Mouse (Mus musculus): ENCODE measurements around the gene Olfr1120. TPM values are rescaled to one million over a fixed set of nuclear protein-coding genes. Genes with fewer than 3 reads are reported as not detected.
"Not testable (repeated sequence)": the region's sequence is repeated elsewhere in the genome, so short reads cannot be mapped to it uniquely, and the experiment has no call there.

Olfr1120 gene
- polyA plus RNA-seq (2015; fragmentation: Nextera tagmentation; extraction: Ambion mirVana) = not detected in 2 replicates

DNA sequence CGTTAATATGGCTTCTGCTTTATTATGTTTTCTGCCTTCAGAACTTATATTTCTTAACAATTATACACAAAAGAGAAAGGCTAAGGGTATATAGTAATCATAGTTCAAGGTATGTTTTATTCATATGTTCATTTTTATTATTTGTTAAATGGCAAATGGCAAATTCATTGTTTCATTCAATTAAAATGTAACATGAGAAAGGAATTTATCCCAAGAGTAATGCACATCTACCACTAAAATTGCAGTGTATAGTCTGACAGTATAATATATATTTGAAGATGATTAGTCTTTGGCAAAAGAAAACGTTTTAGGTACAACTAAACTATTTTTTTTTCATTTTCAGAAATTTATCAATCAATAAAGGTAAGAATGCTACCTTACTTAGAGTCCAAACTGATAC lies at the start of gene Olfr1120:
Gene Olfr1120 (plus strand): TSS at position 301 of the 400 bp plus-strand sequence.
- no peaks in the 10 kb centered on the region for H3K27me3 ChIP-seq
- no peak within 1 kb of the TSS for H3K4me3 ChIP-seq (replicated peaks)
- no peak within 1 kb of the TSS for H3K4me2 ChIP-seq
- H3K9me3 ChIP-seq (replicated peaks) = 0 out of 2 replicates have a peak, but pooled peaks cover 2% of the 10 kb centered on the region
- 35% methylated on average over 2 of the region's 2 CpGs for WGBS (ENCODE audit: insufficient replicate concordance)
- H3K4me1 ChIP-seq (replicated peaks) = no peaks in the 10 kb centered on the region
- no peaks in the 10 kb centered on the region for H3K36me3 ChIP-seq
- H3K27ac ChIP-seq = no peak within 1 kb of the TSS
- ATAC-seq (ENCODE audit: low read depth) (no peak), DNase-seq (no peak)
- no peak within 1 kb of the TSS for H3K9ac ChIP-seq

GRCm38 (mm10) chr2:87307281-87307680 lies 47.3 kb upstream of the Olfr1120 start, which contains the start of gene Olfr1118:
TSS of gene Olfr1118 (plus strand) at chr2:87307581.
- H3K9ac ChIP-seq = no peak within 1 kb of the TSS
- DNase-seq = no peak
- no peaks in the 10 kb centered on the region for H3K36me3 ChIP-seq
- H3K27me3 ChIP-seq = no peaks in the 10 kb centered on the region
- no peak for ATAC-seq (ENCODE audit: low read depth)
- no peaks in the 10 kb centered on the region for H3K4me1 ChIP-seq (replicated peaks)
- no peak within 1 kb of the TSS for H3K4me2 ChIP-seq
- H3K9me3 ChIP-seq (replicated peaks) = no peaks in the 10 kb centered on the region
- no peak within 1 kb of the TSS for H3K27ac ChIP-seq
- WGBS (ENCODE audit: insufficient replicate concordance) = 40% methylated on average over 1 of the region's 1 CpGs
- no peak within 1 kb of the TSS for H3K4me3 ChIP-seq (replicated peaks)

DNA sequence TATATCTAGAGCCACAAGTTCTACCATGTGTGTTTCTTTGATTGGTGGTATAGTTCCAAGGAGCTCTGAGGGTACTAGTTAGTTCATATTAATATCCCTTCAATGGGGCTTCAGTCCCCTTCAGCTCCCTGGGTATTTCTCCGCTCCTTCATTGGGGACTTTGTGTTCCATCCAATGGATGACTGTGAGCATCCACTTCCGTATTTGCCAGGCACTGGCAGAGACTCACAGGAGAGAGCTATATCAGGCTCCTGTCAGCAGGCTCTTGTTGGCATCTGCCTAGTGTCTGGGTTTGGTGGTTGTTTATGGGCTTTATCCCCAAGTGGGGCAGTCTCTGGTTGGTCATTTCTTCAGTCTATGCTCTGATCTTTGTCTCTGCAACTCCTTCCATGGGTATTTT lies 5.5 kb downstream of the Olfr1120 start:
- 58% methylated on average over 2 of the region's 2 CpGs for WGBS (ENCODE audit: insufficient replicate concordance)
- H3K36me3 ChIP-seq; H3K4me3 ChIP-seq (replicated peaks); H3K9me3 ChIP-seq (replicated peaks); H3K4me2 ChIP-seq; ATAC-seq (ENCODE audit: low read depth); DNase-seq; H3K27me3 ChIP-seq; H3K4me1 ChIP-seq (replicated peaks); H3K27ac ChIP-seq; H3K9ac ChIP-seq: not testable (repeated sequence)

GRCm38 (mm10) chr2:87369595-87369994 lies 15.0 kb downstream of the Olfr1120 start, which contains the start of gene Olfr1121:
TSS of gene Olfr1121 (plus strand) at chr2:87369895.
- Histone ChIP-seq H3K36me3 (no peaks in the 10 kb centered on the region), H3K4me2 (no peak within 1 kb of the TSS), H3K9ac (no peak within 1 kb of the TSS), H3K27ac (no peak within 1 kb of the TSS), H3K4me3 (replicated peaks) (no peak within 1 kb of the TSS), H3K4me1 (replicated peaks) (no peaks in the 10 kb centered on the region), H3K27me3 (no peaks in the 10 kb centered on the region), H3K9me3 (replicated peaks) (no peaks in the 10 kb centered on the region)
- DNase-seq (no peak), ATAC-seq (ENCODE audit: low read depth) (no peak)
- 9% methylated on average over 1 of the region's 1 CpGs for WGBS (ENCODE audit: insufficient replicate concordance)

DNA sequence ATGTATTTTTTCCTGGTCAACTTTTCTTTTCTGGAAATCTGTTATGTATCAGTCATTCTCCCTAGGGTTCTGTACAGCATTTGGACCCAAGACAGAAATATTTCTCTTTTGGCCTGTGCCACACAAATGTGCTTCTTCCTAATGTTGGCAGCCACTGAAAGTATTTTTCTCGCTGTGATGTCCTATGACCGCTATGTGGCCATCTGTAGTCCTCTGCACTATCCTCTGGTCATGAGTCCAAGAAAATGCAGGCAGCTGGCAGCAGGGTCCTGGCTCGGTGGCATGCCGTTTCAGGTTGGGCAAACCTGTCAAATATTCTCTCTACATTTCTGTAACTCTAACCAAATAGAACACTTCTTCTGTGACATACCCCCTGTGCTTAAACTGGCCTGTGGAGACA lies 17.1 kb downstream of the Olfr1120 start:
- WGBS (ENCODE audit: insufficient replicate concordance) = 77% methylated on average over 4 of the region's 4 CpGs
- Histone ChIP-seq H3K27me3 (no peaks in the 10 kb centered on the region), H3K4me2 (no peak overlapping the region), H3K4me3 (replicated peaks) (no peak overlapping the region), H3K4me1 (replicated peaks) (no peaks in the 10 kb centered on the region), H3K9ac (no peak overlapping the region), H3K9me3 (replicated peaks) (no peaks in the 10 kb centered on the region), H3K36me3 (no peaks in the 10 kb centered on the region), H3K27ac (no peak overlapping the region)
- ATAC-seq (ENCODE audit: low read depth) = no peak
- no peak for DNase-seq

- Histone ChIP-seq H3K9ac (no peak overlapping the region), H3K36me3 (no peaks in the 10 kb centered on the region), H3K4me1 (replicated peaks) (no peaks in the 10 kb centered on the region), H3K4me3 (replicated peaks) (no peak overlapping the region), H3K27ac (no peak overlapping the region), H3K27me3 (no peaks in the 10 kb centered on the region), H3K4me2 (no peak overlapping the region), H3K9me3 (replicated peaks) (no peaks in the 10 kb centered on the region)
- ATAC-seq (ENCODE audit: low read depth) (no peak), DNase-seq (no peak)
- 59% methylated on average over 2 of the region's 2 CpGs for WGBS (ENCODE audit: insufficient replicate concordance)
Observed at GRCm38 (mm10) chr2:87383935-87384334, 29.3 kb downstream of the Olfr1120 start.

DNA sequence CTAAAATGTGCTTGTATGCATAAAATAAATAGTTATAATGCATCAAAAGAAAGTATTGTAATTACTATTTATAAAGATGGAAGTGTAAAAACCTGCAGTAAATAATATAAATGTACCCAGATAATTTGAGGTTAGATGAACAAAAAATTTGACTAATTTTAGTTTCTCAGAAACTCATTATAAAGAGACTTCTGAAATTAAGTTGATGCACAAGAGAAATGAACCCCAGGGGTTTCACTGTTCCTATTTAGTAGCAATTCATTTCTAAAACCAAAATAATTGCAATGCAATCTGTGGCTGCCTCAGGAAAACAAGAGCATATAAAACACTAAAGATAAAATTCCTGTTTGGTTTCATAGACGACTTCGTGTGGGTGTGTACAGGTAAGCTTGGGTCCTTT lies 30.9 kb downstream of the Olfr1120 start, which contains the start of gene Olfr1122:
Gene Olfr1122 (plus strand): TSS at position 301 of the 400 bp plus-strand sequence.
- no peaks in the 10 kb centered on the region for H3K27me3 ChIP-seq

DNA sequence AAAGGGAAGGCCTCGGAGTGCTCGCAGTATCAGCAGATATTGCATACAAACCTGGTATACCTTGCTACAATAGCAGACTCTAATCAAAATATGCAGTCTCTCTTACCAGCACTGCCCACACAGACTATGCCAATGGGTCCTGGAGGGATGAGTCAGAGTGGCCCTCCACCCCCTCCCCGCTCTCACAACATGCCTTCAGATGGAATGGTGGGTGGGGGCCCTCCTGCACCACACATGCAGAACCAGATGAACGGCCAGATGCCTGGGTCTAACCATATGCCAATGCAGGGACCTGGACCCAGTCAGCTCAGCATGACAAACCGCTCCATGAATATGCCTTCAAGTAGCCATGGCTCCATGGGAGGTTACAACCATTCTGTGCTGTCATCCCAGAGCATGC lies 39.0 kb downstream of the Olfr1120 start:
- 56% methylated on average over 5 of the region's 5 CpGs for WGBS (ENCODE audit: insufficient replicate concordance)
- H3K9ac ChIP-seq; DNase-seq; H3K4me1 ChIP-seq (replicated peaks); H3K4me2 ChIP-seq; H3K27ac ChIP-seq; H3K9me3 ChIP-seq (replicated peaks); H3K4me3 ChIP-seq (replicated peaks); H3K27me3 ChIP-seq; H3K36me3 ChIP-seq; ATAC-seq (ENCODE audit: low read depth): not testable (repeated sequence)

More for the DNA sequence above, 30.9 kb downstream of the Olfr1120 start, which contains the start of gene Olfr1122:
- Histone ChIP-seq H3K4me1 (replicated peaks) (no peaks in the 10 kb centered on the region), H3K4me2 (no peak within 1 kb of the TSS), H3K9me3 (replicated peaks) (no peaks in the 10 kb centered on the region), H3K27ac (no peak within 1 kb of the TSS), H3K36me3 (no peaks in the 10 kb centered on the region), H3K4me3 (replicated peaks) (no peak within 1 kb of the TSS), H3K9ac (no peak within 1 kb of the TSS)
- 66% methylated on average over 2 of the region's 2 CpGs for WGBS (ENCODE audit: insufficient replicate concordance)
- DNase-seq (no peak), ATAC-seq (ENCODE audit: low read depth) (no peak)

DNA sequence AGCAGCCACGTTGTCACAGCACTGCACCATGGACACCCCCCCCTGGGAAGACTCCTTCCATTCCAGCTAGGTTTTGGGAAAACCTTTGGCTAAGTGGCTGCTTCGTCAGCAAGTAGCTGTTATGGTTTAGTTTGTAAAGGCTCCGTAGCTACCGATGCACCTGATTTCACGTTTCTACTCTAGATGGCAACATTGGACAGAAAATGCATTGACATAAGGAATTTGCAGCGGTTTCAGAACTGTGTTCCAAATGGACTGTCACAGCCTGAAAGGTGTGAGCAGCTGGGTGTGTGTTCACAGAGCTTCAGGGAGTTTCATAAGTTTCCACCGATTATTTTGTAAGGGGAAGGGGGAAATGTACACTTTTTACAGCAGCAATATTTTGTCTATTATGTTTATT lies 40.1 kb downstream of the Olfr1120 start:
- not testable (repeated sequence) for DNase-seq; H3K27ac ChIP-seq; H3K9ac ChIP-seq; ATAC-seq (ENCODE audit: low read depth); H3K36me3 ChIP-seq; H3K4me2 ChIP-seq; H3K4me3 ChIP-seq (replicated peaks); H3K27me3 ChIP-seq; H3K4me1 ChIP-seq (replicated peaks); H3K9me3 ChIP-seq (replicated peaks)
- WGBS (ENCODE audit: insufficient replicate concordance) = 69% methylated on average over 7 of the region's 7 CpGs

Other genes starting within 250 kb of the Olfr1120 start
- gene Olfr259, start 240.2 kb upstream of the Olfr1120 start, polyA plus RNA-seq (2015; fragmentation: Nextera tagmentation; extraction: Ambion mirVana) = not detected in 2 replicates
- gene Olfr1110, start 214.5 kb upstream of the Olfr1120 start, polyA plus RNA-seq (2015; fragmentation: Nextera tagmentation; extraction: Ambion mirVana) = not detected in 2 replicates
- not detected in 2 replicates for gene Olfr1111, start 202.2 kb upstream of the Olfr1120 start, polyA plus RNA-seq (2015; fragmentation: Nextera tagmentation; extraction: Ambion mirVana)
- gene Olfr1112, start 167.0 kb upstream of the Olfr1120 start, polyA plus RNA-seq (2015; fragmentation: Nextera tagmentation; extraction: Ambion mirVana) = not detected in 2 replicates
- not detected in 2 replicates for gene Olfr1113, start 145.8 kb upstream of the Olfr1120 start, polyA plus RNA-seq (2015; fragmentation: Nextera tagmentation; extraction: Ambion mirVana)
- gene Olfr1115, start 106.8 kb upstream of the Olfr1120 start, polyA plus RNA-seq (2015; fragmentation: Nextera tagmentation; extraction: Ambion mirVana) = not detected in 2 replicates
- gene Olfr1116, start 87.3 kb upstream of the Olfr1120 start, polyA plus RNA-seq (2015; fragmentation: Nextera tagmentation; extraction: Ambion mirVana) = not detected in 2 replicates
- gene Olfr1118, start 47.2 kb upstream of the Olfr1120 start, polyA plus RNA-seq (2015; fragmentation: Nextera tagmentation; extraction: Ambion mirVana) = not detected in 2 replicates
- not detected in 2 replicates for gene Olfr1121, start 15.1 kb downstream of the Olfr1120 start, polyA plus RNA-seq (2015; fragmentation: Nextera tagmentation; extraction: Ambion mirVana)
- gene Olfr1122, start 31.0 kb downstream of the Olfr1120 start, polyA plus RNA-seq (2015; fragmentation: Nextera tagmentation; extraction: Ambion mirVana) = not detected in 2 replicates
- not detected in 2 replicates for gene Olfr1123, start 61.8 kb downstream of the Olfr1120 start, polyA plus RNA-seq (2015; fragmentation: Nextera tagmentation; extraction: Ambion mirVana)
- 0.06 TPM in 1 of 2 replicates, not detected in the other for gene Olfr1124, start 75.5 kb downstream of the Olfr1120 start, polyA plus RNA-seq (2015; fragmentation: Nextera tagmentation; extraction: Ambion mirVana)
- gene Olfr1126, start 99.1 kb downstream of the Olfr1120 start, polyA plus RNA-seq (2015; fragmentation: Nextera tagmentation; extraction: Ambion mirVana) = not detected in 2 replicates
- not detected in 2 replicates for gene Pramel7, start 142.3 kb downstream of the Olfr1120 start, polyA plus RNA-seq (2015; fragmentation: Nextera tagmentation; extraction: Ambion mirVana)
- gene Pramel6, start 151.8 kb downstream of the Olfr1120 start, polyA plus RNA-seq (2015; fragmentation: Nextera tagmentation; extraction: Ambion mirVana) = not detected in 2 replicates
- gene Olfr153, start 177.0 kb downstream of the Olfr1120 start, polyA plus RNA-seq (2015; fragmentation: Nextera tagmentation; extraction: Ambion mirVana) = not detected in 2 replicates
- not detected in 2 replicates for gene Olfr1128, start 190.7 kb downstream of the Olfr1120 start, polyA plus RNA-seq (2015; fragmentation: Nextera tagmentation; extraction: Ambion mirVana)
- gene Olfr1129, start 219.1 kb downstream of the Olfr1120 start, polyA plus RNA-seq (2015; fragmentation: Nextera tagmentation; extraction: Ambion mirVana) = not detected in 2 replicates